Mouse (Mus musculus) myocyte (in vitro differentiated cells): ENCODE measurements around the gene Baiap2l2.

Experiments used
- CEBPB ChIP-seq: IDR thresholded peaks from 2 replicates; pipeline ENCODE4 v1.6.1; 2011; ENCODE audit warnings: mild to moderate bottlenecking, moderate library complexity; ENCODE audit not compliant: poor library complexity, insufficient read depth, severe bottlenecking
- E2F4 ChIP-seq: IDR thresholded peaks from one replicate; pipeline ENCODE4 v1.6.1; 2011; ENCODE audit warnings: mild to moderate bottlenecking, control low read depth, moderate library complexity; ENCODE audit not compliant: insufficient read depth
- MAX ChIP-seq: IDR thresholded peaks from one replicate; pipeline ENCODE4 v1.6.1; 2011; ENCODE audit warnings: low read depth, mild to moderate bottlenecking, control low read depth
- MYOG ChIP-seq, 3 experiments: IDR thresholded peaks; one replicate each; pipeline ENCODE4 v1.6.1; 2011; ENCODE audit warnings: control low read depth in 2 of 3, low read depth in 2 of 3, mild to moderate bottlenecking in 2 of 3; ENCODE audit not compliant: insufficient read length in 2 of 3, control insufficient read depth in 1 of 3, insufficient read depth in 1 of 3
- POLR2A ChIP-seq: IDR thresholded peaks from one replicate; pipeline ENCODE4 v1.6.1; 2011; ENCODE audit warnings: low read depth, mild to moderate bottlenecking, control low read depth, moderate library complexity; ENCODE audit not compliant: insufficient read length
- POLR2AphosphoS2 ChIP-seq: IDR thresholded peaks from one replicate; pipeline ENCODE4 v1.6.1; 2011; ENCODE audit warnings: low read depth, control low read depth; ENCODE audit not compliant: insufficient read length
- SRF ChIP-seq: IDR thresholded peaks from one replicate; pipeline ENCODE4 v1.6.1; 2011; ENCODE audit warnings: low read depth; ENCODE audit not compliant: control insufficient read depth, insufficient read length
- TCF12 ChIP-seq: IDR thresholded peaks from one replicate; pipeline ENCODE4 v1.6.1; 2011; ENCODE audit warnings: mild to moderate bottlenecking, control low read depth; ENCODE audit not compliant: poor library complexity, insufficient read depth, severe bottlenecking
- USF1 ChIP-seq: IDR thresholded peaks from one replicate; pipeline ENCODE4 v1.6.1; 2011; ENCODE audit warnings: low read depth, mild to moderate bottlenecking, control low read depth, moderate library complexity

DNA sequence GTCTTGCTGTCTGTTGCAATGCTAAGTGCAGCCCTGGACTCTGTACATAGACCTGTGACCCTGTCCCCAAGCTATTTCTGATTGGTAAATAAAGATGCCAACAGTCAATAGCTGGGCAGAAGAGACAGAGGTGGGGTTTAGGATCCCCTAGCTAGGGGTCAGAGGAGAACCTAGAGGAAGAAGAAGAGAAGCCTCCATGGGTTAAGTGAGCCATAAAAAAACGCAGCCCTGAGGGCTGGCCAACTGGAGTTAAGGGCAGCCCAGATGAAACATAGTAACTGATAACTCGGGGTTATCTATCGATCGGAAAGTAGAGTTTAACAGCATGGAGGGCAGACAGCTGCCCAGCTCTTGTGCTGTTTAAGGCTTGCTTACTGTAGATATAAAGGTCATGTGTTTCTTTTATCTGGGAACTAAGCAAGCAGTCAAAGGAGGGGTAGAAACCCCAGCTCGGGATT is 36.4 kb upstream of the Baiap2l2 start:
- TF ChIP-seq USF1 (no peak), SRF (no peak), TCF12 (no peak), MYOG (IDR thresholded peaks at IDR 0.05; ENCODE audit: control insufficient read depth in 1 of 3, insufficient read depth in 1 of 3, insufficient read length in 2 of 3, low read depth in 2 of 3) (no peak), POLR2A (no peak), POLR2AphosphoS2 (no peak), E2F4 (no peak), MAX (no peak), CEBPB (no peak)
